Mouse (Mus musculus) myocyte (in vitro differentiated cells): ENCODE data around the gene BC030870. TPM values are rescaled to one million over a fixed set of nuclear protein-coding genes. Genes with fewer than 3 reads are reported as not detected.
"Not testable (repeated sequence)": the region's sequence is repeated elsewhere in the genome, so short reads cannot be mapped to it uniquely, and the experiment has no call there.

ENCODE experiments used
- H3K27me3 ChIP-seq: one replicate; pipeline ENCODE4 v1.6.1; 2011; ENCODE audit not compliant: control insufficient read depth, insufficient read depth, insufficient read length
- H3K36me3 ChIP-seq: one replicate; pipeline ENCODE4 v1.6.1; 2011; ENCODE audit not compliant: control insufficient read depth, insufficient read depth
- H3K4me2 ChIP-seq: one replicate; pipeline ENCODE4 v1.6.1; 2011; ENCODE audit warnings: low read depth, control low read depth
- H3K4me3 ChIP-seq: one replicate; pipeline ENCODE4 v1.5.1; 2011; ENCODE audit warnings: mild to moderate bottlenecking, control low read depth, moderate library complexity
- H3K79me2 ChIP-seq: one replicate; pipeline ENCODE4 v1.6.1; 2011; ENCODE audit not compliant: control insufficient read depth, insufficient read depth
- H3ac ChIP-seq: one replicate; pipeline ENCODE4 v1.6.1; 2011; ENCODE audit not compliant: control insufficient read depth, insufficient read length
- CEBPB ChIP-seq: IDR thresholded peaks from 2 replicates; pipeline ENCODE4 v1.6.1; 2011; ENCODE audit warnings: mild to moderate bottlenecking, moderate library complexity; ENCODE audit not compliant: poor library complexity, insufficient read depth, severe bottlenecking
- E2F4 ChIP-seq: IDR thresholded peaks from one replicate; pipeline ENCODE4 v1.6.1; 2011; ENCODE audit warnings: mild to moderate bottlenecking, control low read depth, moderate library complexity; ENCODE audit not compliant: insufficient read depth
- MAX ChIP-seq: IDR thresholded peaks from one replicate; pipeline ENCODE4 v1.6.1; 2011; ENCODE audit warnings: low read depth, mild to moderate bottlenecking, control low read depth
- MYOD1 ChIP-seq, 3 experiments: IDR thresholded peaks; one replicate each; pipeline ENCODE4 v1.6.1; 2011; ENCODE audit warnings: control low read depth in 2 of 3, low read depth in 2 of 3, mild to moderate bottlenecking in 2 of 3, moderate library complexity in 1 of 3; ENCODE audit not compliant: insufficient read length in 2 of 3, control insufficient read depth in 1 of 3
- MYOG ChIP-seq, 3 experiments: IDR thresholded peaks; one replicate each; pipeline ENCODE4 v1.6.1; 2011; ENCODE audit warnings: control low read depth in 2 of 3, low read depth in 2 of 3, mild to moderate bottlenecking in 2 of 3; ENCODE audit not compliant: insufficient read length in 2 of 3, control insufficient read depth in 1 of 3, insufficient read depth in 1 of 3
- POLR2A ChIP-seq: IDR thresholded peaks from one replicate; pipeline ENCODE4 v1.6.1; 2011; ENCODE audit warnings: low read depth, mild to moderate bottlenecking, control low read depth, moderate library complexity; ENCODE audit not compliant: insufficient read length
- POLR2AphosphoS2 ChIP-seq: IDR thresholded peaks from one replicate; pipeline ENCODE4 v1.6.1; 2011; ENCODE audit warnings: low read depth, control low read depth; ENCODE audit not compliant: insufficient read length
- REST ChIP-seq: IDR thresholded peaks from one replicate; pipeline ENCODE4 v1.6.1; 2011; ENCODE audit warnings: mild to moderate bottlenecking, control low read depth, moderate library complexity; ENCODE audit not compliant: insufficient read depth, insufficient read length
- SRF ChIP-seq: IDR thresholded peaks from one replicate; pipeline ENCODE4 v1.6.1; 2011; ENCODE audit warnings: low read depth; ENCODE audit not compliant: control insufficient read depth, insufficient read length
- TCF12 ChIP-seq: IDR thresholded peaks from one replicate; pipeline ENCODE4 v1.6.1; 2011; ENCODE audit warnings: mild to moderate bottlenecking, control low read depth; ENCODE audit not compliant: poor library complexity, insufficient read depth, severe bottlenecking
- TCF3 ChIP-seq: IDR thresholded peaks from one replicate; pipeline ENCODE4 v1.6.1; 2011; ENCODE audit warnings: low read depth, control low read depth; ENCODE audit not compliant: insufficient read length
- USF1 ChIP-seq: IDR thresholded peaks from one replicate; pipeline ENCODE4 v1.6.1; 2011; ENCODE audit warnings: low read depth, mild to moderate bottlenecking, control low read depth, moderate library complexity
- polyA plus RNA-seq: library from polyadenylated mRNA; unstranded; fragments of >200 nt; fragmentation: generic; extraction: Trizol; gene quantifications from one replicate; pipeline ENCODE4 v1.2.1, GENCODE M21; 2012; ENCODE audit warnings: missing spikeins

The BC030870 gene
- polyA plus RNA-seq: not detected

- Histone ChIP-seq H3ac (no peak within 1 kb of the TSS), H3K27me3 (no peaks in the 10 kb centered on the region), H3K36me3 (no peaks in the 10 kb centered on the region), H3K4me2 (no peak within 1 kb of the TSS), H3K4me3 (no peak within 1 kb of the TSS), H3K79me2 (no peaks in the 10 kb centered on the region)
- TF ChIP-seq MYOG (IDR thresholded peaks at IDR 0.05; ENCODE audit: control insufficient read depth in 1 of 3, insufficient read depth in 1 of 3, insufficient read length in 2 of 3, low read depth in 2 of 3) (no peak), USF1 (no peak), SRF (no peak), MAX (no peak), TCF12 (no peak), E2F4 (no peak), POLR2A (no peak), CEBPB (no peak), MYOD1 (IDR thresholded peaks at IDR 0.05; ENCODE audit: control insufficient read depth in 1 of 3, insufficient read length in 2 of 3, low read depth in 2 of 3) (no peak), TCF3 (no peak), POLR2AphosphoS2 (no peak), REST (no peak)
These were observed at the start of gene BC030870 for GRCm38 (mm10) chr8:65129199-65129788. Gene BC030870, minus strand, starts transcription at chr8:65129563.

- TF ChIP-seq MAX (no peak), REST (no peak), POLR2AphosphoS2 (no peak), TCF3 (no peak), E2F4 (no peak), SRF (no peak), USF1 (no peak), CEBPB (no peak), TCF12 (no peak), MYOD1 (IDR thresholded peaks at IDR 0.05; ENCODE audit: control insufficient read depth in 1 of 3, insufficient read length in 2 of 3, low read depth in 2 of 3) (no peak), POLR2A (no peak), MYOG (IDR thresholded peaks at IDR 0.05; ENCODE audit: control insufficient read depth in 1 of 3, insufficient read depth in 1 of 3, insufficient read length in 2 of 3, low read depth in 2 of 3) (no peak)
- no peak overlapping the region for H3K4me3 ChIP-seq
- H3K4me2 ChIP-seq: no peak overlapping the region
- H3K27me3 ChIP-seq: no peaks in the 10 kb centered on the region
- H3K79me2 ChIP-seq: no peaks in the 10 kb centered on the region
- no peaks in the 10 kb centered on the region for H3K36me3 ChIP-seq
- no peak overlapping the region for H3ac ChIP-seq
These were observed 45.5 kb upstream of the BC030870 start for GRCm38 (mm10) chr8:65174746-65175476.

- Histone ChIP-seq H3K27me3 (no peaks in the 10 kb centered on the region), H3K4me2 (no peak overlapping the region), H3K36me3 (no peaks in the 10 kb centered on the region), H3K4me3 (no peak overlapping the region), H3K79me2 (no peaks in the 10 kb centered on the region), H3ac (no peak overlapping the region)
- no peak for TF ChIP-seq USF1
- TF ChIP-seq SRF: no peak
- TF ChIP-seq POLR2A: no peak
- no peak for TF ChIP-seq REST
- no peak for TF ChIP-seq POLR2AphosphoS2
- TF ChIP-seq TCF12: no peak
- TF ChIP-seq MYOG (IDR thresholded peaks at IDR 0.05; ENCODE audit: control insufficient read depth in 1 of 3, insufficient read depth in 1 of 3, insufficient read length in 2 of 3, low read depth in 2 of 3): no peak
- no peak for TF ChIP-seq CEBPB
- no peak for TF ChIP-seq TCF3
- TF ChIP-seq MAX: no peak
These were observed 39.8 kb upstream of the BC030870 start for GRCm38 (mm10) chr8:65169184-65169583.

- not testable (repeated sequence) for H3ac ChIP-seq, H3K36me3 ChIP-seq, H3K4me2 ChIP-seq, H3K79me2 ChIP-seq, H3K27me3 ChIP-seq, H3K4me3 ChIP-seq
These were observed 31.3 kb upstream of the BC030870 start for GRCm38 (mm10) chr8:65160676-65161075.
